Mouse (Mus musculus) C2C12 (cell line): ENCODE measurements around the gene Gm8362. TPM values are rescaled to one million over a fixed set of nuclear protein-coding genes. Genes with fewer than 3 reads are reported as not detected.
A peak's percentile ranks its signal among the peaks of the same experiment; 100 is the strongest.
"Not testable (repeated sequence)": the region's sequence is repeated elsewhere in the genome, so short reads cannot be mapped to it uniquely, and the experiment has no call there.

Experiments
- H3K27me3 ChIP-seq: one replicate; pipeline ENCODE4 v1.6.1; 2011; ENCODE audit not compliant: control insufficient read depth, insufficient read depth, insufficient read length
- H3K36me3 ChIP-seq: one replicate; pipeline ENCODE4 v1.6.1; 2011; ENCODE audit not compliant: control insufficient read depth, insufficient read depth
- H3K4me3 ChIP-seq: one replicate; pipeline ENCODE4 v1.5.1; 2011; ENCODE audit warnings: mild to moderate bottlenecking, control low read depth; ENCODE audit not compliant: poor library complexity, insufficient read depth, severe bottlenecking
- H3K79me2 ChIP-seq: one replicate; pipeline ENCODE4 v1.6.1; 2011; ENCODE audit not compliant: control insufficient read depth, insufficient read depth
- H3K79me3 ChIP-seq: one replicate; pipeline ENCODE4 v1.6.1; 2011; ENCODE audit warnings: low read depth, control low read depth
- H3ac ChIP-seq: one replicate; pipeline ENCODE3; 2011; ENCODE audit warnings: low read depth; ENCODE audit not compliant: control insufficient read depth, insufficient read length
- long read RNA-seq, 2 experiments: library from polyadenylated mRNA; unstranded; transcript quantifications; one replicate each; pipeline ENCODE4 v2.0.0; 2019 to 2020
- polyA plus RNA-seq: library from polyadenylated mRNA; unstranded; fragments of >200 nt; fragmentation: generic; extraction: Trizol; gene quantifications from one replicate; pipeline ENCODE4 v1.2.1, GENCODE M21; 2012; ENCODE audit warnings: missing spikeins

Gm8362 gene
- not detected for polyA plus RNA-seq
- long read RNA-seq, experiment 1 = 0 reads
- long read RNA-seq, experiment 2 = 0 reads

GRCm38 (mm10) chr14:6774311-6774710 is at the start of gene Gm8362:
Gm8362 (minus strand) TSS chr14:6774411.
- not testable (repeated sequence) for H3K36me3 ChIP-seq, H3K4me3 ChIP-seq, H3K79me2 ChIP-seq, H3K79me3 ChIP-seq, H3ac ChIP-seq, H3K27me3 ChIP-seq

- not testable (repeated sequence) for H3K27me3 ChIP-seq, H3K79me2 ChIP-seq, H3K79me3 ChIP-seq, H3ac ChIP-seq, H3K4me3 ChIP-seq, H3K36me3 ChIP-seq
Observed at GRCm38 (mm10) chr14:6823297-6823696, 49.1 kb upstream of the Gm8362 start.

DNA sequence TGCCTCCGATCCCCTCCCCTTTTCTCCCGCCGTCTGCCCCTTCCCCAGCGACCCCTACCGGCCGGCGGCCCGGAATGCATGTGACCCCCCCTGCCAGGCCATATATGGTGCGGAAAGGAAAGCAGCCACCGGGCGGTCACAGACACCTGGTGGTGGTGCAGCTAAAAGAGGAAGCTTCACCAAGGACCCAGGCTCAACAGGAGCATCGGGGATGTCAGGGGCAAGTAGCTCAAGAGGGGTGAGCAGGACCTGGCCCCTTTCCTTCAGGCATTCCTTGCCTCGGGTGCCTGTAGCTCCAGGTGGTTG is 17.0 kb downstream of the Gm8362 start:
- not testable (repeated sequence) for H3K4me3 ChIP-seq, H3K36me3 ChIP-seq, H3ac ChIP-seq, H3K27me3 ChIP-seq, H3K79me3 ChIP-seq, H3K79me2 ChIP-seq

DNA sequence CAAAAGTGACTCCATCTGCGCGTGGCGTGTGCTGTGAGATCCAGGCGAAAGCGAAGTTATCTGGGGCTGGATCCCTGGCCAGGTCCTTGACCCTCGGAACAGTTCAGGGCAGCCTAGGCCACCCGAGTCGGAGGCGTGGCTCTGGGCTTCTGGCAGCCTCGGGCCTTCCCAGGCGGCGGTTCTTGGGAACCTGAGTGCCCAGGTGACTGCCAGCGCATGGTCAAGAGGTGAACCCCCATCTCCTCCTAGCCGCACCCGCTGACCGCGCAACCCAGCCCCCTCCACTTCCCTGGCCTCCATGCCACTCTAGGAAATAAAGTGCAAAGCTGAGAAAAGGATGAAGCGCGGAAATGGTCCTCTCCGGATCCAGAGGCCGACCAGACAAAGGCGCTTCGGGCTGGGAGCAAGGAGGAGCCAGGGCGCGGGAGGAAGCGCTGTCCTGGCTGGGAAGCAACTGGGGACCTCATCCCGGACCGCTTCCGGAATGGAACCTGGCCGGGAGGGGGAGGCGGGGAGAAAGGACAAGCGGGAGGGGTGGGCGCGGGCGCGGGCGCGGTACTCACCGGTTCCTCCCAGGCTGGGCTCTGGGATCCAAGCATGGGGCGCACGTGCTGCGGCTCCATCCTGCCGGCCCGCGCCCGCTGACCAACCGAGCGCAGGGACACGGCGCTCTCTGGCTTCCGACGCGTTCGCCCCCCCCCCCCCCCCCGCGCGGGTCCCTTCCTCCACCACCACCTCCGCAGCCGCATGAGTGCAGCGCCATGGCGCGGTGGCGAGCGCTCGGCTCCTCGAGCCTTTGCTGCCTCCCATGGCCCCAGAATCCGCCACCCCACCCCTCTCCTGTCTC is 17.6 kb downstream of the Gm8362 start:
- not testable (repeated sequence) for H3K36me3 ChIP-seq, H3ac ChIP-seq, H3K79me3 ChIP-seq, H3K27me3 ChIP-seq, H3K79me2 ChIP-seq
- peak overlapping the region; percentile 21 for H3K4me3 ChIP-seq

GRCm38 (mm10) chr14:6742232-6742631 is 32.0 kb downstream of the Gm8362 start, which contains the start of gene Gm3636:
Gm3636 (minus strand) TSS chr14:6742332.
- H3K36me3 ChIP-seq, H3K79me3 ChIP-seq, H3ac ChIP-seq, H3K4me3 ChIP-seq, H3K79me2 ChIP-seq, H3K27me3 ChIP-seq: not testable (repeated sequence)

DNA sequence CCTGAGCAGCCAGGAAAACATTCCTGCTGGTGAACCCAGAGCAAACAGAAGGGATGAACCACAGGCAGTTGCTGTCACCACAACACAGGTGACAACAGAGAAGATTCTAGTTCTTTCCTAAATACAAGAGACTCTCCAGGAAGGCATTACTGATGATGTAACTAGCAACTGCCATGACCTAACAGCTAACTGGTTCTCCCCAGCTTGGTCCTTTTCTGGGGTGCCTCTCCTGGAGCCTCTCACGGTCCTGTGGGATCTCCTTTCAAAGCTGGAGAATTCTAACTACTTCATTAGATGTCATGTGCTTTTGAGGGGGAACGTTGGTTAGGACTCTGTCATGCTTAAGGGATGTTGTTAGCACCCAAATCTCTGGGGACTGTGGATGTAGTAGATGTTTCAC is 54.1 kb downstream of the Gm8362 start, which contains the start of gene Gm8050:
Gene Gm8050 (minus strand): TSS at position 101 of the 400 bp plus-strand sequence.
- H3K27me3 ChIP-seq, H3K4me3 ChIP-seq, H3K79me3 ChIP-seq, H3ac ChIP-seq, H3K79me2 ChIP-seq, H3K36me3 ChIP-seq: not testable (repeated sequence)

Other genes with a start within 250 kb of the Gm8362 start
- gene Gm8356, start 237.1 kb downstream of the Gm8362 start, polyA plus RNA-seq = not detected
- not detected for gene Gm3629, start 183.8 kb downstream of the Gm8362 start, polyA plus RNA-seq
- not detected for gene Gm3460, start 152.0 kb downstream of the Gm8362 start, polyA plus RNA-seq
- gene Gm10251, start 90.2 kb downstream of the Gm8362 start, polyA plus RNA-seq = not detected
- gene Gm8050, start 54.2 kb downstream of the Gm8362 start, polyA plus RNA-seq = not detected
- gene Gm3636, start 32.1 kb downstream of the Gm8362 start, polyA plus RNA-seq = 1.0 TPM
- gene Gm3642, start 65.9 kb upstream of the Gm8362 start, polyA plus RNA-seq = not detected
- gene Gm3667, start 115.6 kb upstream of the Gm8362 start, polyA plus RNA-seq = not detected
- not detected for gene Gm6356, start 199.4 kb upstream of the Gm8362 start, polyA plus RNA-seq